Mouse (Mus musculus) layer of hippocampus, adult 9-11 months (tissue): ENCODE results near the gene Borcs6.

Experiments
- DNase-seq: peaks from one replicate; pipeline ENCODE4 v3.0.0; 2022

The Borcs6 gene

GRCm38 (mm10) chr11:69071262-69071661, 11.7 kb downstream of the Borcs6 start:
- no peak for DNase-seq

DNA sequence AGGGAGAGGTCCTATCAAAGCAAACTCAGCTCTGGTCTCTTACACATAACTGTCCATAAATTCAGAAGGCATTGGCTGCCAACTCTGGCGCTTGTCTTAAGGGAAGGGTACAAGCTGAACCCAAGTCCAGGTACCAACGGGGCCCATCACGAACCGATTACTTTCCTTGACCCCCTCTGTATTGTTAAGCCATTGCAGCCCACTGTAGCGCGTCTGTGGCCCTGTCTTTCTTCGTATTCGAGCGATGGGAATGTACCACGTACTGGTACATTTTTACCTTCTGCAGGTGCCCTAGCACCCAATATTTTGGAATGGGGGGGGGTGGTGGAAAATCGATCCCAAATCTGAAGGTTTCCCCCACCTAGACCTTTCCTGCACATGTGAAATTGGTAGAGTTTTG, 12.7 kb downstream of the Borcs6 start:
- no peak for DNase-seq

DNA sequence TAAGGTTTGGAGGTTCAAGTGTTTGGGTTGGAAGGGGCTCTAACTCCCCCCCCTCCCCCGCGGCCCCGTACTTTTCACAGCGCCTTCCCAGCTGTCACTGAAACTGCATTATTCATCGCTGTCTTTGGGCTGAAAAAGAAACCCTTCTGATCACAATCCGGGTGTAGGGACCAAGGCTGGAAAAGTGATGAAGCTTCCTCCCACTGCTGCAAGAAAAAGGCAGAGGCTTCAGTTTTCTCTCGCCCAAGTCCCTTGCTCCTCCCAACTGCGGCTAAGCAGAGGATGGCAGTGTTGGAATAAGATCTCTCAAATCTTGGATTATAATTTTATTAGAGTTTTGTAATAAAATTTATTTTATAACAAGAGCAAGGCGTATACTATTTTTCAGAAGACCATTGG, 13.1 kb downstream of the Borcs6 start:
- no peak for DNase-seq

DNA sequence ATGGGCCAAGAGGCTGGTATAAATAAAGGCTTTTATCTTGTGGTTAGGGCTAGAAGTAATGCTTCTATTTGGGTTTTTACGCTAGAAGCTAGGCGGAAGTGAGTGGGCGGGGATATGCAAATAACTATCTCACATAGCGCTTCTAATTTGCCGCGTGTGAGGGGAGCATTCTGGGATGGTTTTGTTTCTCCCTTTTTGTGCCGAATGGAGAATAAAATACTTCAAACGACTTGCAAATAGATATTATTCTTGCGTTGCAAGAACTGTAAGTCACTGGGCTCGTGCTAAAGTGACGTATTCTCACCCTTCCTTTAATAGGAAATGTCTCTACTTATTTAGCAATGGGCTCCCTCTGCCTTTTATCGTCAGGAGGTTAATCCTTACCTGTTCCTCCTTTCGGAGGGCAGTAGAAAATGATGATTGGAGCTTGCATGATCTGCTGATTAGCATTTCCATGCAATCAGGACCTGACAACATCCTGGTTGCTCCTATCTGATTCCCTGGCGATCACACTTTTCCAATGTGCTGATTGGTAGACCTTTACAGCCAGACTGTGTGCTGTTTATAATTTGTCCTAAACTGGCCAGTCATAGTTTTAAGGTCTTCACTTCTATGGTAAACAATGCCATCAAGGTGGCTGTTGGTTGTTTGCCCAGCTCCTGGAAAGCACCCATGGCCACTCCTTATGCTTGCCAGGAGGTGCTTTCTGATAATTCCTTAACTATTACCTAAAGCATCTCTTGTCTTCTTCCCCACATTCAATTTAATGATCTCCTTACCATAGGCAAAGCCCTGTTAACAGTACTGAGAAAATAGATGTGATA, 13.8 kb downstream of the Borcs6 start:
- peak; percentile 96 for DNase-seq

- DNase-seq: no peak
These were observed 14.6 kb downstream of the Borcs6 start for GRCm38 (mm10) chr11:69073951-69074775.

DNA sequence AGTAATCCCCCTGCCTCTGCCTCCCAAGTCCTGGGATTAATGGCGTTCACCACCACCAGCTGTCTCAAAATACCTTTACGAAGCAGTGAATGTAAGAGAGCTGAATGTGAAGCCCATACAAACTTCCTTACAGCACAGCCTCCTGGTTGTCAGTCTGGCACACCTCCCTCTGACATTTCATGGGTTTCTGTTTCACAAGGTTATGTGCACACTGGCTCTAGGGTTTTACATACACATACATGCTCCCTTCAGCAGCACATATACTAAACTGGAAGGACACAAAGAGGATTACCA, 15.2 kb downstream of the Borcs6 start:
- DNase-seq: no peak

- DNase-seq: no peak
These were observed 16.4 kb downstream of the Borcs6 start for GRCm38 (mm10) chr11:69075764-69076479.

DNA sequence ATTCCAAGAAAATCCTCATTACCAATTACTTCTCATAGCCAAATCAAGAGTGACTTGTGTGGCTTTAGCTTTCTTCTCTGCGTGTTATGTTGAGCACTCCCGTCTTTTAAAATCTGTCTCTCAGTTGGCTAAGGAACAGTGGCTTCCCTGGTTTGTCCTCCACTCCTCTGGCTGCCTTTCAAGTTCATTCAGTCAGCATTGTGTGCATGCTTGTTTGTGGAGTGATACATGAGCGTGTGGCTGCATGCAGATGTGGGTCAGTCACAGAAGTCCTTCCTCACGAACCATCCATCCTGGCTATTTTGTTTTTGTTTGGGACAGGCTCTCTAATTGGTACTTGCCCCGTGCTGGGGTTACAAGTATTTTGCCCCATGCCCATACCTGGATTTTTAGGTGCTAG, 17.1 kb downstream of the Borcs6 start:
- DNase-seq: no peak

DNA sequence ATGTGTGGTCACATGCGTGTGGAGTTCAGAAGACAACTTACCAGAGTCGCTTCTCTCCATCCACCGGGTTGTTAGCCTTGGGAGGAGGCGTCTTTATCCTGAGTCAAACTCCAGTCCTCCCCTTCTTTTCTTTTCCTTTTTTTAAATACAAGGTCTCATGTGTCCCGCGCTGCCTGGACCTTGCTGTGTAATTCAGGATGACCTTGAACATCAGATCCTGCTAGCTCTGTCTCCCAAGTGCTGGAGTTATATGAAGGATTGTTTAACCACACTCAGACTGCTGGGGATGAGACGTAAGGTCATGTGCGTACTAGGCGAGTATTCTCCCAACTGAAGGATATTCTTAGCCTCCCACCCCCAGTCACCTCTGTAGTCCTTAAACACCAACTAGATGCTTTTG, 17.8 kb downstream of the Borcs6 start:
- no peak for DNase-seq

DNA sequence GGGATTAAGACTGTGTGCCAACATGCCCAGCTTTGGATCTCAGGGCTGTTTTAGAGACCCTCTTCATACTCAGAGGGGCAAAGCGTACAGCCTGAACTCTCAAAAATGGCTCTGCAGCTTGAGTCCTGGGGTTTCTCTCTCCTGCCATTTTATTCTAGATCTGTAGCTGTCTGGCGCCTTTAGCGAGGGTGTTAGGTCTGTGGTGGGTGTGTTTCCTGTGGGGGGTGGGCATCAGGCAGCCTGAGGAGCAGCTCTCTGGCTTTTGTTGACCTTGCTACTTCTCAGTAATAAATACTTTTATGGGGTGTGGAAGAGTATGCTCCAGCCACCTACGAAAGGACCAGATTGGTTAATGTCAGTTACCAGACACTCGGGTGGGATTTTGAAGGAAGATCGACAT, 18.5 kb downstream of the Borcs6 start:
- no peak for DNase-seq

- no peak for DNase-seq
These were observed 19.4 kb downstream of the Borcs6 start for GRCm38 (mm10) chr11:69078805-69079438.

GRCm38 (mm10) chr11:69080102-69080854, 20.8 kb downstream of the Borcs6 start:
- DNase-seq: no peak

DNA sequence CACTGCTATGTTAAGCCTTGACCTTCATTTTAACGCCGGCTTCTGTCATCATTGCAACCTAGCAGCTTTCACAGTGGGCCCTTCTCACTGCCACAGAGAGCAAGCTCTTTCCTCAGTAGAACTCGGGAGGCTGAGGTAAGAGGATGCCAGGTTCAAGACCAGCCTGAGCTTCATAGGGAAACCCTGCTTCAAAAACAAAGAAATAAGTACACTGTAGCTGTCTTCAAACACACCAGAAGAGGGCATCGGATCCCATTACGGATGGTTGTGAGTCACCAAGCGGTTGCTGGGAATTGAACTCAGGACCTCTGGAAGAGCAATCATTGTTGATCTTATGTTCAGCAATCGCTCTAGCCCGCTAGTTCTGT, 21.3 kb downstream of the Borcs6 start:
- no peak for DNase-seq

DNA sequence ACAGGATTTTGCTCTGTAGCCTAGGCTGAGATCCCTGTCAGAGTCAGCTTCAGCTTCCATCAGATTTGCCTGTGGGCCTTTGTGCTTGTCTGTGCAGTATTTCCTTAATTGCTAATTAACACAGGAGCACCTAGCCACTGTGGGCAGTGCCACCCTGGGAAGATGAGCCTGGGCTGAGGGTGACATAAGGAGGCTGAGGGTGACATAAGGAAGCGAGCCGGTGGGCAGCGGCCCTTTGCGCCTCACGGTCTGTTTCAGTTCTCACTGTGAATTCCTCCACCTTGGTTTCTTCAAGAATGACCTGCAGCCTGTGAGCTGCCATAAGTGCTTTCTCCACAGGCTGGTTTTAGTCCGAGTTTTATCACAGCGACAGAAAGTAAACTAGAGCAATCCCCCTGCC, 22.1 kb downstream of the Borcs6 start:
- no peak for DNase-seq

DNA sequence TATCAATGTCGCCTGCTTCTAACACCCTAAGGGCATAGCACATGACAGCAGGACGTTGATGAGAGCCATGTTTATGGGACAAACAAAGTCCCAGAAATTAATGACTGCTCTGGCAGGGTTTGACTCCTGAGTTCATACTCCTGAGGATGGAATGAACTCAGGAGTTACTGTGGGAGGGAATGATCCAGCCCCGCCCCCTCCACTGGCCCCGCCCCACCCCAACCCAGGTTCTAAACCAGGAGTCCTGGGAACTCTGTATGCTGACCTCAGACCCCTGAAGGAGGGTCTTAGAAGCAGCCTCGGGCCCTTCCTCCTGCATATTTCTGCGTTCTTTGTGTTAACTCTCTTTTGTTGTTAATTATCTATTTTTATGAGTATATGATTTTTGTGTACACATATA, 26.1 kb downstream of the Borcs6 start:
- DNase-seq: no peak

DNA sequence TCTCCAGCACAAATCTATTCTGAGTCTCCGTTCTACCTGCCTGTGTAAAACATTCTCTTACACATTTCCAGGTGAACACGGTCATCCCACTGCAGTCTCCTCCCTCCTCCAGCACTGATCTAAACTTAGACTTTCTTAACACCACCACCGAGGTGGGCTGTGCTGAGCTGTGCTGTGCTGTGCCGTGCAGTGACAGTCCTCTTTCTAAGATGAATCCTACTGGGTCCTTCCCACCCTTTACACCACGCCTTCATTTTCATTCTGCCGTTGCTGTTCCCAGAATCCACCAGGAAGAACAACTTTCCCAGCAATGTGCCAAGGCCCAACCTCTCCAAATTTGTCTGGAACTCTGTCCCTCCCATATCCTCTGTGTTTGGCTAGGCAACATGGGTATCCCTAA, 26.9 kb downstream of the Borcs6 start:
- no peak for DNase-seq

DNA sequence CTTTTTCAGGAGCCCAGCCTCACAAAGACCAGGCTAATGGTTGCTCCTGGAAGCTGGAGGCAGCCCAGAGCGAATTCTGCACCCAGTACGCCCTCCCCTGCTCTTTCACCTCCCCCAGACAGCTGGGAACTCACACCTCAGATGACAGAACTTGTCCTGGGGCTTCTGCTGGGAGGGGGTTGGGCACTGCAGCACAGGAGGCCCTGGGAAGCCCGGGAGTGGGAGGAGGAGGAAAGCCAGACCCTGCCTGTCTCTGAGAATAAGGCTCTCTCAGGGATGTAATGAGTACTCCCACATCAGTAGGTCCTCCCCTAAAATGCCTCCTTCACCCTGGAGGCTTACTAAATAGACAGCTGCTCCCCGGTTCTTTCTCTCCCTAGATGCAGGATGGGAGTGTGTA, 27.6 kb downstream of the Borcs6 start:
- DNase-seq: no peak

- no peak for DNase-seq
These were observed 28.1 kb downstream of the Borcs6 start for GRCm38 (mm10) chr11:69087597-69087996.

GRCm38 (mm10) chr11:69088103-69088855, 28.8 kb downstream of the Borcs6 start, which contains the start of gene Vamp2:
Vamp2 (plus strand) TSS chr11:69088490.
- peak; percentile 93 for DNase-seq

DNA sequence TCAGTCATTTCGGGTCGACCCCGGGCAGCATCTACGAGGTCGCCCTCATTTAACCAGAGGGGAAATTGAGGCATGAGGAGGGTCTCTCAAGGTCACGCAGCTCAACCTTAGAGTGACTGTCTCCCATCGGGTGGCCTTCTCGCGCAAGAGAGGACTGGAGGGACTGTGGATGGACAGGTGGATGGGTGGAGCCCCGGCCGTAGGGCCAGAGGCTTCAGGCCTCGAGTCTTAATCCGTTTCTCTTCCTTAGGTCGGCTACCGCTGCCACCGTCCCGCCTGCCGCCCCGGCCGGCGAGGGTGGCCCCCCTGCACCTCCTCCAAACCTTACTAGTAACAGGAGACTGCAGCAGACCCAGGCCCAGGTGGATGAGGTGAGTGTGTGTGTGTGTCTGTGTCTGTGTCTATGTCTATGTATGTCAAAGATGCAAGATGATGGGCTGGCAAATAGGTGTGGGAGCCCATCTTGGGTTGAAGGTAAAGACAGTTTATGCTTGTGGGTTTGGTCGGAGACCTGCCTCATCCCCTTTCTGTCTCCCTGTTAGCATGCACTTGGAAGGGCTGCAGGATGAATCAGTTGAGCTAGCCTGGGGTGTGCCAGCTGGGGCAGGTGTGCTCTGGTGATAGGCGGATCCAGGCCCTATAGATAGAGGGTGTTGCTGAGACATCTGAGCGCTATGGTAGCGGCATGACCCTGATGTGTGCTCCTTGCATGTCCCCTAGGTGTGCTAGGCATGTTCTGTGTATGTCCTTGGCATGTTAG, 29.5 kb downstream of the Borcs6 start:
- no peak for DNase-seq
